Mouse (Mus musculus) T-cell, adult 2 months (primary cell): Measurements from ENCODE around the gene Tbcc.

Experiments
- DNase-seq: peaks from one replicate; pipeline ENCODE4 v3.0.0; 2022; ENCODE audit warnings: low spot score

Gene Tbcc

GRCm38 (mm10) chr17:46903876-46904490, 13.5 kb downstream of the Tbcc start:
- peak; percentile 64 for DNase-seq

- DNase-seq = no peak
Measured at GRCm38 (mm10) chr17:46910186-46910585, 19.7 kb downstream of the Tbcc start, which contains the start of gene Prph2. Gene Prph2, plus strand, starts transcription at chr17:46910459.

- no peak for DNase-seq
Measured at GRCm38 (mm10) chr17:46912331-46912730, 21.8 kb downstream of the Tbcc start.

- DNase-seq = no peak
Measured at GRCm38 (mm10) chr17:46915129-46915528, 24.6 kb downstream of the Tbcc start.

- DNase-seq = no peak
Measured at GRCm38 (mm10) chr17:46918951-46919350, 28.5 kb downstream of the Tbcc start.

GRCm38 (mm10) chr17:46920855-46921254, 30.4 kb downstream of the Tbcc start:
- DNase-seq = no peak

- no peak for DNase-seq
Measured at GRCm38 (mm10) chr17:46926192-46926591, 35.7 kb downstream of the Tbcc start.

GRCm38 (mm10) chr17:46926941-46927340, 36.5 kb downstream of the Tbcc start:
- no peak for DNase-seq

- no peak for DNase-seq
Measured at GRCm38 (mm10) chr17:46927781-46928180, 37.3 kb downstream of the Tbcc start.

- no peak for DNase-seq
Measured at GRCm38 (mm10) chr17:46929277-46929676, 38.8 kb downstream of the Tbcc start.

- no peak for DNase-seq
Measured at GRCm38 (mm10) chr17:46929897-46930296, 39.4 kb downstream of the Tbcc start.

GRCm38 (mm10) chr17:46932961-46933360, 42.5 kb downstream of the Tbcc start:
- DNase-seq = no peak

- peak; percentile 31 for DNase-seq
Measured at GRCm38 (mm10) chr17:46933557-46934348, 43.3 kb downstream of the Tbcc start.

- DNase-seq = no peak
Measured at GRCm38 (mm10) chr17:46940461-46940860, 50.0 kb downstream of the Tbcc start.
